Mouse (Mus musculus) liver, embryonic 15.5 days (tissue): Measurements from ENCODE around the gene Lmod3. TPM values are rescaled to one million over a fixed set of nuclear protein-coding genes. Genes with fewer than 3 reads are reported as not detected.

Experiments used
- polyA plus RNA-seq: library from polyadenylated mRNA; unstranded; fragments of >200 nt; fragmentation: Nextera tagmentation; extraction: Ambion mirVana; gene quantifications from 2 replicates; pipeline ENCODE4 v1.2.1, GENCODE M21; 2015

Gene Lmod3
- polyA plus RNA-seq, 1 experiment from 2014 or later: 0.47 TPM

Other genes with a start within 250 kb of the Lmod3 start
- not detected in 2 replicates for gene Fam19a4, start 192.3 kb downstream of the Lmod3 start, polyA plus RNA-seq
- 1.8 and 2.5 TPM in 2 replicates for gene Eogt, start 103.6 kb downstream of the Lmod3 start, polyA plus RNA-seq
- gene Tmf1, start 73.6 kb downstream of the Lmod3 start, polyA plus RNA-seq: 12.5 and 13.2 TPM in 2 replicates
- 23.4 and 26.0 TPM in 2 replicates for gene Uba3, start 47.1 kb downstream of the Lmod3 start, polyA plus RNA-seq
- gene Arl6ip5, start 42.1 kb downstream of the Lmod3 start, polyA plus RNA-seq: 33.5 and 34.6 TPM in 2 replicates